Mouse (Mus musculus) ES-Bruce4 (cell line): ENCODE results near the gene Spc24.

Experiments
- CTCF ChIP-seq: IDR thresholded peaks from one replicate; pipeline ENCODE4 v1.8.1; 2011; ENCODE audit warnings: low read depth, low read length
- EP300 ChIP-seq: IDR thresholded peaks from 2 replicates; pipeline ENCODE4 v1.6.1; 2011; ENCODE audit warnings: low read depth, low read length; ENCODE audit not compliant: insufficient read depth

- TF ChIP-seq EP300 = no peak
- TF ChIP-seq CTCF = no peak
Observed at GRCm38 (mm10) chr9:21806363-21806762, 46.3 kb upstream of the Spc24 start.
